Mouse (Mus musculus): ENCODE results near the gene Izumo4.

The Izumo4 gene

GRCm38 (mm10) chr10:80701721-80702535 lies at the start of gene Izumo4, which contains the start of gene Mob3a:
Gene Izumo4 (plus strand): TSS chr10:80702184.
Gene Mob3a (minus strand): TSS chr10:80701977.
- peak; percentile 98 for DNase-seq (ENCODE audit: low read depth)

GRCm38 (mm10) chr10:80653156-80653720 lies 48.7 kb upstream of the Izumo4 start:
- no peak for DNase-seq (ENCODE audit: low read depth)

- DNase-seq (ENCODE audit: low read depth): no peak
These were observed 47.1 kb upstream of the Izumo4 start for GRCm38 (mm10) chr10:80654866-80655265.

- no peak for DNase-seq (ENCODE audit: low read depth)
These were observed 46.4 kb upstream of the Izumo4 start for GRCm38 (mm10) chr10:80655406-80656129.

GRCm38 (mm10) chr10:80656130-80656862 lies 45.7 kb upstream of the Izumo4 start:
- DNase-seq (ENCODE audit: low read depth): peak; percentile 92

GRCm38 (mm10) chr10:80656863-80657623 lies 44.9 kb upstream of the Izumo4 start, which contains the start of gene Btbd2:
Gene Btbd2 (minus strand): TSS chr10:80657071.
- peak; percentile 48 for DNase-seq (ENCODE audit: low read depth)

- DNase-seq (ENCODE audit: low read depth): no peak
These were observed 43.7 kb upstream of the Izumo4 start for GRCm38 (mm10) chr10:80658194-80658840.

- peak; percentile 51 for DNase-seq (ENCODE audit: low read depth)
These were observed 43.2 kb upstream of the Izumo4 start for GRCm38 (mm10) chr10:80658841-80659202.

GRCm38 (mm10) chr10:80659213-80659612 lies 42.8 kb upstream of the Izumo4 start:
- peak; percentile 74 for DNase-seq (ENCODE audit: low read depth)

- peak; percentile 74 for DNase-seq (ENCODE audit: low read depth)
These were observed 40.8 kb upstream of the Izumo4 start for GRCm38 (mm10) chr10:80661149-80661548.

GRCm38 (mm10) chr10:80663485-80664196 lies 38.3 kb upstream of the Izumo4 start:
- DNase-seq (ENCODE audit: low read depth): no peak

GRCm38 (mm10) chr10:80664197-80665015 lies 37.6 kb upstream of the Izumo4 start:
- DNase-seq (ENCODE audit: low read depth): no peak

GRCm38 (mm10) chr10:80665016-80665380 lies 37.0 kb upstream of the Izumo4 start:
- no peak for DNase-seq (ENCODE audit: low read depth)

GRCm38 (mm10) chr10:80665459-80665858 lies 36.5 kb upstream of the Izumo4 start:
- DNase-seq (ENCODE audit: low read depth): no peak

- DNase-seq (ENCODE audit: low read depth): no peak
These were observed 35.8 kb upstream of the Izumo4 start for GRCm38 (mm10) chr10:80665981-80666733.

- no peak for DNase-seq (ENCODE audit: low read depth)
These were observed 35.1 kb upstream of the Izumo4 start for GRCm38 (mm10) chr10:80666837-80667412.

GRCm38 (mm10) chr10:80668614-80669013 lies 33.4 kb upstream of the Izumo4 start:
- DNase-seq (ENCODE audit: low read depth): no peak

GRCm38 (mm10) chr10:80669018-80669417 lies 33.0 kb upstream of the Izumo4 start:
- no peak for DNase-seq (ENCODE audit: low read depth)
